Mouse (Mus musculus): Measurements from ENCODE around the gene Cd151. TPM values are rescaled to one million over a fixed set of nuclear protein-coding genes. Genes with fewer than 3 reads are reported as not detected.

Gene Cd151
- total RNA-seq, 2 experiments from 2014 or later, result 21.4 to 21.5 TPM

GRCm38 (mm10) chr7:141474160-141474559 is 7.0 kb downstream of the Cd151 start:
- DNase-seq, result no peak

- DNase-seq, result peak; percentile 82 to 83
Observed at GRCm38 (mm10) chr7:141475011-141475804, 8.0 kb downstream of the Cd151 start, which contains the start of the genes Polr2l and Tspan4. Gene Polr2l, minus strand, starts transcription at chr7:141475132. Gene Tspan4, plus strand, starts transcription at chr7:141475240.

GRCm38 (mm10) chr7:141475805-141476158 is 8.6 kb downstream of the Cd151 start:
- no peak for DNase-seq

GRCm38 (mm10) chr7:141476226-141476980 is 9.2 kb downstream of the Cd151 start:
- DNase-seq, result no peak

GRCm38 (mm10) chr7:141476981-141477370 is 9.8 kb downstream of the Cd151 start:
- DNase-seq, result no peak

- DNase-seq, result no peak
Observed at GRCm38 (mm10) chr7:141477578-141478269, 10.5 kb downstream of the Cd151 start.

- no peak for DNase-seq
Observed at GRCm38 (mm10) chr7:141478270-141478748, 11.1 kb downstream of the Cd151 start.

- peak; percentile 66 to 71 for DNase-seq
Observed at GRCm38 (mm10) chr7:141480842-141481497, 13.8 kb downstream of the Cd151 start.

- DNase-seq, result peak in 1 of 2 experiments; percentile 52
Observed at GRCm38 (mm10) chr7:141481498-141482401, 14.6 kb downstream of the Cd151 start.

GRCm38 (mm10) chr7:141482531-141483024 is 15.4 kb downstream of the Cd151 start:
- no peak for DNase-seq

- no peak for DNase-seq
Observed at GRCm38 (mm10) chr7:141483114-141483653, 16.0 kb downstream of the Cd151 start.

GRCm38 (mm10) chr7:141484186-141485120 is 17.3 kb downstream of the Cd151 start:
- DNase-seq, result no peak

GRCm38 (mm10) chr7:141485186-141485585 is 18.0 kb downstream of the Cd151 start:
- DNase-seq, result no peak

GRCm38 (mm10) chr7:141485606-141486005 is 18.4 kb downstream of the Cd151 start:
- DNase-seq, result no peak

GRCm38 (mm10) chr7:141486239-141486638 is 19.0 kb downstream of the Cd151 start:
- no peak for DNase-seq

GRCm38 (mm10) chr7:141487141-141487540 is 19.9 kb downstream of the Cd151 start:
- DNase-seq, result no peak

- no peak for DNase-seq
Observed at GRCm38 (mm10) chr7:141491151-141491550, 24.0 kb downstream of the Cd151 start.

GRCm38 (mm10) chr7:141492738-141493137 is 25.5 kb downstream of the Cd151 start:
- no peak for DNase-seq

GRCm38 (mm10) chr7:141493729-141494128 is 26.5 kb downstream of the Cd151 start:
- DNase-seq, result no peak
